Mouse (Mus musculus) myocyte (in vitro differentiated cells): ENCODE measurements at regions not wholly inside any gene's neighbourhood (a gene's known extent, or its start where the extent isn't known, plus 50 kb on each side); places are given as distances from the start of the nearest gene placed in this dataset.

Experiments used
- E2F4 ChIP-seq: IDR thresholded peaks from one replicate; pipeline ENCODE4 v1.6.1; 2011; ENCODE audit warnings: mild to moderate bottlenecking, control low read depth, moderate library complexity; ENCODE audit not compliant: insufficient read depth
- POLR2A ChIP-seq: IDR thresholded peaks from one replicate; pipeline ENCODE4 v1.6.1; 2011; ENCODE audit warnings: low read depth, mild to moderate bottlenecking, control low read depth, moderate library complexity; ENCODE audit not compliant: insufficient read length
- TCF12 ChIP-seq: IDR thresholded peaks from one replicate; pipeline ENCODE4 v1.6.1; 2011; ENCODE audit warnings: mild to moderate bottlenecking, control low read depth; ENCODE audit not compliant: poor library complexity, insufficient read depth, severe bottlenecking

DNA sequence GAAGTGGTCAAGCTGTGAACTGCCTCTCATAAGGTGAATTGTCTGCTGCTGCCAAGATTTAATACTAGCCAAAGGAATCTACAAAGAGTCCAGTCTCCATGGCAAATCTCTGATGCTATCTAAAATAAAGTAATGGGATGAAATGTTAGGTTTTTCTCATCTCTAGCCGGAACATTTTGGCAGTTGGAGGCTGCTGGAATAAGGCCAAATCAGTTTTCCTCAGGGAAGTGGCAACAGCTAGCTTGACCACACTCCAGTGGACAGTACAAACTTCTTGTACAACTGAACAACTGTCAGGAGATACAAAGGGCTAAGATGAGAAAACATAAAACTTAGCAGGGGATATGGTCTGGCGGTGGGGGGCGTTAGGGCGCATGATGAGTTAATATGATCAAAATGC lies 234.3 kb upstream of the Adamts16 start:
- no peak for TF ChIP-seq POLR2A
- no peak for TF ChIP-seq TCF12
- no peak for TF ChIP-seq E2F4
